ENCODE assay signal across 12 mouse cellular contexts in genomic region chr8:46508488-46509395, GRCm38 (mm10). TPM values are rescaled to one million over a fixed set of nuclear protein-coding genes. Genes with fewer than 3 reads are reported as not detected.
DNase-seq lines count a peak whose midpoint lies in the region; ATAC-seq and TF ChIP-seq lines count a peak whose summit lies in the region.
"Had no signal": no experiment of that assay in that cellular context is flagged by ENCODE, and none has a peak within 500 bp of the region (broad histone marks: within the 10 kb centered on the region; RNA-seq: fewer than 3 reads in every experiment).

No protein-coding gene starts in this region.

- H3K4me1 ChIP-seq in heart, postnatal 0 days (ENCODE audit: control insufficient read depth, insufficient read depth) = no peaks in the 10 kb centered on the region
- peaks cover 4% of the 10 kb centered on the region; the same call in 1 of the 2 replicates for H3K4me1 ChIP-seq in bone marrow, adult 2 months (ENCODE audit: control insufficient read depth, insufficient read depth, low read length)
- no peaks in the 10 kb centered on the region for H3K4me1 ChIP-seq in forebrain, embryonic 15.5 days
- H3K4me1 ChIP-seq in forebrain, embryonic 13.5 days = no peaks in the 10 kb centered on the region
- H3K4me1 ChIP-seq: forebrain, embryonic 12.5 days had no signal

- H3K36me3 ChIP-seq in heart, postnatal 0 days (replicated peaks; ENCODE audit: control insufficient read depth, insufficient read depth, low read length) = peaks cover 72% of the 10 kb centered on the region
- no peaks in the 10 kb centered on the region for H3K36me3 ChIP-seq in forebrain, embryonic 15.5 days
- H3K36me3 ChIP-seq in forebrain, embryonic 13.5 days (ENCODE audit: poor library complexity, severe bottlenecking) = no peaks in the 10 kb centered on the region
- H3K36me3 ChIP-seq: forebrain, embryonic 12.5 days had no signal

- H3K27ac ChIP-seq in heart, postnatal 0 days (ENCODE audit: low read depth) = peak overlapping the region; percentile 3; the same call in 1 of the 2 replicates
- peak overlapping the region; percentile 56 for H3K27ac ChIP-seq in bone marrow, adult 2 months (ENCODE audit: control insufficient read depth, insufficient read depth, low read depth, low read length, poor library complexity)
- H3K27ac ChIP-seq in forebrain, embryonic 15.5 days (replicated peaks) = no peak overlapping the region
- H3K27ac ChIP-seq in forebrain, embryonic 13.5 days = no peak overlapping the region
- H3K27ac ChIP-seq: forebrain, embryonic 12.5 days had no signal

- no peak for TF ChIP-seq EP300 in heart, postnatal 0 days (IDR thresholded peaks at IDR 0.05; ENCODE audit: low read depth)

- no peak for DNase-seq in heart, postnatal 0 days (ENCODE audit: low spot score)
- no peak for DNase-seq in heart, postnatal 36 days
- peak; percentile 35 to 40 for DNase-seq in cerebellum, postnatal 14 days
- no peak for DNase-seq in urinary bladder, adult 18-20 months (ENCODE audit: low spot score in 2 of 2)
- DNase-seq: right cerebral cortex, adult 18-20 months had no signal

- H3K4me2 ChIP-seq in heart, postnatal 0 days (ENCODE audit: low read depth, low read length) = no peak overlapping the region
- H3K4me2 ChIP-seq in forebrain, embryonic 15.5 days (replicated peaks) = no peak overlapping the region
- H3K4me2 ChIP-seq in forebrain, embryonic 13.5 days = no peak overlapping the region
- H3K4me2 ChIP-seq: forebrain, embryonic 12.5 days; midbrain, embryonic 11.5 days had no signal

- intact Hi-C loops in heart, postnatal 36 days (cut with DNase I) = no loop called here

- TF ChIP-seq POLR2A in bone marrow, adult 2 months (IDR thresholded peaks at IDR 0.05; ENCODE audit: borderline replicate concordance, control insufficient read depth, low read depth, low read length) = no peak

- no peaks in the 10 kb centered on the region for H3K9me3 ChIP-seq in heart, postnatal 0 days (replicated peaks; ENCODE audit: control insufficient read depth, low read length)
- no peaks in the 10 kb centered on the region for H3K9me3 ChIP-seq in forebrain, embryonic 15.5 days
- no peaks in the 10 kb centered on the region for H3K9me3 ChIP-seq in forebrain, embryonic 13.5 days (replicated peaks)
- H3K9me3 ChIP-seq: forebrain, embryonic 12.5 days had no signal

- no peak overlapping the region for H3K4me3 ChIP-seq in heart, postnatal 0 days (ENCODE audit: low read depth, low read length)
- no peak overlapping the region for H3K4me3 ChIP-seq in bone marrow, adult 2 months (replicated peaks; ENCODE audit: control insufficient read depth, low read depth, low read length)
- no peak overlapping the region for H3K4me3 ChIP-seq in forebrain, embryonic 15.5 days
- no peak overlapping the region for H3K4me3 ChIP-seq in forebrain, embryonic 13.5 days
- H3K4me3 ChIP-seq: forebrain, embryonic 12.5 days had no signal

- no peaks in the 10 kb centered on the region for H3K27me3 ChIP-seq in heart, postnatal 0 days (ENCODE audit: control insufficient read depth, insufficient read depth, low read length)
- no peaks in the 10 kb centered on the region for H3K27me3 ChIP-seq in forebrain, embryonic 15.5 days
- H3K27me3 ChIP-seq in forebrain, embryonic 13.5 days = no peaks in the 10 kb centered on the region
- H3K27me3 ChIP-seq: forebrain, embryonic 12.5 days had no signal

- TF ChIP-seq CTCF in heart, postnatal 0 days (IDR thresholded peaks at IDR 0.05; ENCODE audit: low read depth) = no peak
- TF ChIP-seq CTCF in bone marrow, adult 2 months (IDR thresholded peaks at IDR 0.05; ENCODE audit: control insufficient read depth, insufficient read depth, low read length) = no peak

- ATAC-seq in heart, postnatal 0 days (ENCODE audit: insufficient read depth, low read depth) = no peak
- 0 out of 2 replicates have a peak, but pooled peaks have one; percentile 33 for ATAC-seq in megakaryocyte-erythroid progenitor cell, adult 5-6 weeks (replicated peaks; ENCODE audit: low FRiP score, low TSS enrichment, poor library complexity, severe bottlenecking)
- ATAC-seq in forebrain, embryonic 15.5 days (replicated peaks) = no peak
- no peak for ATAC-seq in forebrain, embryonic 13.5 days
- ATAC-seq: hindbrain, embryonic 16.5 days had no signal

- H3K9ac ChIP-seq in heart, postnatal 0 days (replicated peaks; ENCODE audit: low read depth, low read length) = no peak overlapping the region
- H3K9ac ChIP-seq in forebrain, embryonic 15.5 days (replicated peaks) = no peak overlapping the region
- H3K9ac ChIP-seq in forebrain, embryonic 13.5 days = no peak overlapping the region
- H3K9ac ChIP-seq: forebrain, embryonic 12.5 days had no signal

- WGBS in heart, postnatal 0 days = 69% methylated on average over 14 of the region's 14 CpGs
- 38% methylated on average over 14 of the region's 14 CpGs for WGBS in bone marrow, adult 2 months
- WGBS in forebrain, embryonic 15.5 days = 89% methylated on average over 14 of the region's 14 CpGs
- 90% methylated on average over 14 of the region's 14 CpGs for WGBS in forebrain, embryonic 13.5 days

RNA-seq across cellular contexts. Expression of gene Acsl1, which starts 37.9 kb away (rescaled TPM):
- 275 and 297 TPM in 2 replicates for total RNA-seq in heart, postnatal 0 days (2014; rRNA removed; ENCODE audit: low replicate concordance)
- polyA plus RNA-seq in heart, postnatal 0 days (2015; fragmentation: Nextera tagmentation; extraction: Ambion mirVana) = 271 and 291 TPM in 2 replicates
- 1,000 to 10,000 TPM in 1 of 2 experiments, 100 to 1,000 TPM in 1; 996 to 1,034 TPM for total RNA-seq in heart, postnatal 36 days (2021)
- 39.8 and 45.2 TPM in 2 replicates for polyA plus RNA-seq in bone marrow, adult 2 months (2011; ENCODE audit: insufficient read depth, insufficient read length, low replicate concordance, missing spikeins)
- total RNA-seq in megakaryocyte-erythroid progenitor cell, adult 5-6 weeks (2014; fragmentation: Nextera tagmentation) = 85.5 and 104 TPM in 2 replicates
- 139 and 157 TPM in 2 replicates for total RNA-seq in megakaryocyte-erythroid progenitor cell, adult 5-6 weeks (2017)
- polyA plus RNA-seq in forebrain, embryonic 15.5 days (2015; fragmentation: Nextera tagmentation; extraction: Ambion mirVana) = 8.6 and 9.4 TPM in 2 replicates
- 5.8 and 6.7 TPM in 2 replicates for polyA plus RNA-seq in forebrain, embryonic 13.5 days (2015; fragmentation: Nextera tagmentation; extraction: Ambion mirVana)

RNA-seq across cellular contexts. Expression of gene Cenpu, which starts 43.1 kb away (rescaled TPM):
- total RNA-seq in heart, postnatal 0 days (2014; rRNA removed; ENCODE audit: low replicate concordance) = 1.1 and 2.4 TPM in 2 replicates
- 4.3 and 5.3 TPM in 2 replicates for polyA plus RNA-seq in heart, postnatal 0 days (2015; fragmentation: Nextera tagmentation; extraction: Ambion mirVana)
- total RNA-seq in heart, postnatal 36 days (2021) = 1 to 10 TPM; 1.1 to 1.8 TPM
- polyA plus RNA-seq in bone marrow, adult 2 months (2011; ENCODE audit: insufficient read depth, insufficient read length, low replicate concordance, missing spikeins) = 14.2 and 18.7 TPM in 2 replicates
- 43.9 and 56.0 TPM in 2 replicates for total RNA-seq in megakaryocyte-erythroid progenitor cell, adult 5-6 weeks (2014; fragmentation: Nextera tagmentation)
- total RNA-seq in megakaryocyte-erythroid progenitor cell, adult 5-6 weeks (2017) = 94.8 and 107 TPM in 2 replicates
- polyA plus RNA-seq in forebrain, embryonic 15.5 days (2015; fragmentation: Nextera tagmentation; extraction: Ambion mirVana) = 8.9 and 10.6 TPM in 2 replicates
- polyA plus RNA-seq in forebrain, embryonic 13.5 days (2015; fragmentation: Nextera tagmentation; extraction: Ambion mirVana) = 23.0 and 25.5 TPM in 2 replicates

Comparison
In these comparisons a context has a peak if more than half of its experiments do, and no peak if none do; other contexts are left out.
1. DNase-seq: peak in cerebellum, postnatal 14 days (2 of 2); none in heart, postnatal 0 days (single experiment), heart, postnatal 36 days (0 of 2) and urinary bladder, adult 18-20 months (0 of 2).
2. H3K27ac ChIP-seq: peak in heart, postnatal 0 days (single experiment) and bone marrow, adult 2 months (single experiment); none in forebrain, embryonic 15.5 days (single experiment) and forebrain, embryonic 13.5 days (single experiment).